Mouse (Mus musculus): ENCODE measurements around the gene Iqcf3. TPM values are rescaled to one million over a fixed set of nuclear protein-coding genes. Genes with fewer than 3 reads are reported as not detected.
"Not testable (repeated sequence)": the region's sequence is repeated elsewhere in the genome, so short reads cannot be mapped to it uniquely, and the experiment has no call there.

Gene Iqcf3
- total RNA-seq, 2 experiments from 2014 or later, result not detected

- DNase-seq, result no peak
Observed at GRCm38 (mm10) chr9:106509356-106509755, 52.1 kb downstream of the Iqcf3 start.

- DNase-seq, result no peak
Observed at GRCm38 (mm10) chr9:106504246-106504645, 57.2 kb downstream of the Iqcf3 start.

GRCm38 (mm10) chr9:106501846-106502245 lies 59.6 kb downstream of the Iqcf3 start:
- no peak for DNase-seq

GRCm38 (mm10) chr9:106499667-106500066 lies 61.8 kb downstream of the Iqcf3 start, which contains the start of gene Iqcf1:
Iqcf1 (plus strand) TSS chr9:106499967.
- no peak for DNase-seq

GRCm38 (mm10) chr9:106487602-106488001 lies 73.8 kb downstream of the Iqcf3 start:
- DNase-seq, result not testable (repeated sequence)

GRCm38 (mm10) chr9:106485076-106485475 lies 76.4 kb downstream of the Iqcf3 start:
- DNase-seq, result no peak

- DNase-seq, result peak; percentile 3
Observed at GRCm38 (mm10) chr9:106483606-106484005, 77.8 kb downstream of the Iqcf3 start.

- no peak for DNase-seq
Observed at GRCm38 (mm10) chr9:106483136-106483535, 78.3 kb downstream of the Iqcf3 start.

- peak; percentile 3 for DNase-seq
Observed at GRCm38 (mm10) chr9:106482578-106483115, 78.8 kb downstream of the Iqcf3 start.

GRCm38 (mm10) chr9:106481676-106482075 lies 79.8 kb downstream of the Iqcf3 start:
- peak; percentile 3 for DNase-seq

GRCm38 (mm10) chr9:106481075-106481474 lies 80.4 kb downstream of the Iqcf3 start:
- DNase-seq, result peak; percentile 2

GRCm38 (mm10) chr9:106480541-106480940 lies 80.9 kb downstream of the Iqcf3 start:
- DNase-seq, result peak; percentile 2

GRCm38 (mm10) chr9:106478101-106478500 lies 83.3 kb downstream of the Iqcf3 start:
- peak; percentile 2 for DNase-seq

- DNase-seq, result peak; percentile 3
Observed at GRCm38 (mm10) chr9:106477649-106478048, 83.8 kb downstream of the Iqcf3 start.

GRCm38 (mm10) chr9:106476924-106477484 lies 84.4 kb downstream of the Iqcf3 start, which contains the start of gene Parp3:
Parp3 (minus strand) TSS chr9:106476949.
- peak; percentile 93 for DNase-seq

- DNase-seq, result peak; percentile 57
Observed at GRCm38 (mm10) chr9:106476002-106476923, 85.2 kb downstream of the Iqcf3 start.

GRCm38 (mm10) chr9:106475663-106476001 lies 85.8 kb downstream of the Iqcf3 start, which contains the start of gene Rrp9:
Rrp9 (plus strand) TSS chr9:106475963.
- peak; percentile 20 for DNase-seq

GRCm38 (mm10) chr9:106475046-106475445 lies 86.4 kb downstream of the Iqcf3 start:
- DNase-seq, result peak; percentile 48

GRCm38 (mm10) chr9:106474456-106474855 lies 87.0 kb downstream of the Iqcf3 start:
- DNase-seq, result peak; percentile 76

- peak; percentile 24 for DNase-seq
Observed at GRCm38 (mm10) chr9:106473753-106474105, 87.7 kb downstream of the Iqcf3 start.

- peak; percentile 5 for DNase-seq
Observed at GRCm38 (mm10) chr9:106473081-106473752, 88.2 kb downstream of the Iqcf3 start.

- peak; percentile 6 for DNase-seq
Observed at GRCm38 (mm10) chr9:106472321-106472720, 89.1 kb downstream of the Iqcf3 start.
